Mouse (Mus musculus) ovary, adult 18-20 months (tissue): ENCODE results near the gene Dbnl.

Experiments
- DNase-seq: peaks from one replicate; pipeline ENCODE4 v3.0.0; 2022; ENCODE audit warnings: low spot score, mixed read lengths

Gene Dbnl

DNA sequence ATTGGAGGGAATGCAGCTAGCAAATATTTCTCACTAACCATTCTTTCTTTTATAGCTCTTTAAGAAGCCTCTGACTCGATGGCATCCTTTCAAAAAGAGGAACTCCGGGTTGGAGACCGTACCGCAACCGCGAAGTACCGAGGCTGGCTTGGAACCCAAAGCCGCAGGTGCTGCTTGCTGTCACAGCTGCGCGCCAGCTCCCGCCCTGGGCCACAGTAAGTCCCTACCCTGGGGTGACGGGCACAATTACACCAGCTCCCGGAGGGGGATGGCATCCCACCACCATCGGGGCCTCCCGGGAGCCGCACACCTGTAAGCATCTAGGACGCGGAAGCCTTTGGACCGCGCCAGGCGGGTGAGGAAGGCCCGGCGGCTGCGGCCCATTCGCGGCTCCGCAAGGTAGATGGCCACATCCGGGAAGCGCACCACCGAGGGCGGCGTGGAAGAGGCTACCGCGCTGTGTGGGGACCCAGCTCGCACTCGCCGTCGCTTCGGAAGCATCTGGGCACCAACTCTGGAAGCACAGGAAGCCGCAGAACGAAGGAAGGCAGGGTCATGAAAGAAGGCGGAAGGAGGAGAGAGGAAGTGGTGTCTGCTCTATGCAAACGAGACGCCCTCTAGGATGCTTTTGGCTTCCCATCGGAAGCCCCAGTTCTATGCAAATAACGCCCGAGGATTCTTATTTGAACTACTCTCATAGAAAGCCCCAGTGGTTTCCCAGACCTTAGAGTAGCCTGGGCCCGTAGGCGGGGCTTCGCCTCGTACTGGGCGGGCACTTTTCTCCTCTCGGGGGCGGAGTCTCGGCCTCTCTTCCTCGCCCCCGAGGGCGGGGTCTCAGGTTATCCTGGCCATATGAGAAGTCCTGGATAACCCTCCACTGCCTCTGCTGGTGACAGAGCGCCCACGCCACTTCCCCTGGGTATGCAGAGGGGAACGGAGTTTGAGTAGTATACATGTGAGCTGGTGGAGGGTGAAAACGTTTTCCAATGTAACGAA lies 49.3 kb downstream of the Dbnl start, which contains the start of gene Polm:
Gene Polm, minus strand, starts transcription at position 766 of the 996 bp plus-strand sequence.
- DNase-seq = peak; percentile 90

DNA sequence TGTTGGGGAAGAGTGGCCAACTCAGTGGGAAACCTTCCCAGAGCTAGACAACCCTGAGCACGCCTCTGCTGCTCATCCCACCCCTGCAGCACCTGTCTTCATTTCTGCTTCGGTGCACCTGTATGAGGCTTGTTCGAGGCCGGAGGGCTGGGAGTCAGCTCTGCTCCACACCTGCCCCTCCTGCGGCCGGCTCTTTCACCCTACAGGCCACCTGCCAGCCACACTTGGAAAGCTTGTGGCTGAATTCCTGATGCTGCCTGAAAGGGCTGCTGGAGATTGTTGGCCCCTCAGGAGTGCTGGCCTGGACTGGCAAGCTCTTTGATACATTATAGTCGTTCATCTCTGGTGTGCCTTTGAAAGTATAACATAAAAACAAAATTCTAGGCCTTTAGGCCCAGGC lies 52.1 kb downstream of the Dbnl start:
- DNase-seq = no peak

DNA sequence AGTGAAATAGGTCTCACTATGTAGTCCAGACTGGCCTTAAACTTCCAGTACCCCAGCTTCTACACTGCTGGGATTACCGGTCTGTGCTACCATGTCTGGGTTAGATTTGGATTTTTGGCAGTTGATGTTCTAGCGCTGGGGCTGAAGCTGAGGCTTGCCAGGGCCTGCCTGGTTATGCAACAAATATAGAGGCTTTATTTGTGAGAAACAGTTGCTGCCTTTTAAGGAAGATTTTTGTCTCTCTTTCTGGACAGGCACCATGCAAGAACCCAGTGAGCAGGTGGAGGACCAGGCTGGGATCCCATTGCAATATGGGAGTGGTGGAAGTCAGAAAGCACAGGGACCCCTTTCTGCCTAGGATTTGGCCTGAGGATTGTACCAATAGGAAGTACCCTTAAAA lies 53.5 kb downstream of the Dbnl start:
- DNase-seq = no peak

DNA sequence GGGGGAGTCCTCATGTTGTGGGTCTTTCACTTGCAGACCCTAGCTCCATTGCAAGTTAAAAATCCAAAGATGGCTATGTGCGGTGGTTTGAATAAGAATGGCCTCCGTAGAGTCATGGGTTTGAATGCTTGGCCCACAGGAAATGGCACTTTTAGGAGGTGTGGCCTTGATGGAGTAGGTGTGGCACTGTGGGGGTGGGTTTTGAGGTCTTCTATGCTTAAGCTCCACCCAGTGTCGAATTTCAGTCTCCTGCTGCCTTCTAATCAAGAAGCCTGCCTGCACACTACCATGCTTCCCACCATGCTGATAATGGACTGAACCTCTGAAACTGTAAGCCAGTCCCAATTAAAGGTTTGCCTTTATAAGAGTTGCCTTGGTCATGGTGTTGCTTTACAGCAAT lies 54.8 kb downstream of the Dbnl start:
- DNase-seq = no peak

DNA sequence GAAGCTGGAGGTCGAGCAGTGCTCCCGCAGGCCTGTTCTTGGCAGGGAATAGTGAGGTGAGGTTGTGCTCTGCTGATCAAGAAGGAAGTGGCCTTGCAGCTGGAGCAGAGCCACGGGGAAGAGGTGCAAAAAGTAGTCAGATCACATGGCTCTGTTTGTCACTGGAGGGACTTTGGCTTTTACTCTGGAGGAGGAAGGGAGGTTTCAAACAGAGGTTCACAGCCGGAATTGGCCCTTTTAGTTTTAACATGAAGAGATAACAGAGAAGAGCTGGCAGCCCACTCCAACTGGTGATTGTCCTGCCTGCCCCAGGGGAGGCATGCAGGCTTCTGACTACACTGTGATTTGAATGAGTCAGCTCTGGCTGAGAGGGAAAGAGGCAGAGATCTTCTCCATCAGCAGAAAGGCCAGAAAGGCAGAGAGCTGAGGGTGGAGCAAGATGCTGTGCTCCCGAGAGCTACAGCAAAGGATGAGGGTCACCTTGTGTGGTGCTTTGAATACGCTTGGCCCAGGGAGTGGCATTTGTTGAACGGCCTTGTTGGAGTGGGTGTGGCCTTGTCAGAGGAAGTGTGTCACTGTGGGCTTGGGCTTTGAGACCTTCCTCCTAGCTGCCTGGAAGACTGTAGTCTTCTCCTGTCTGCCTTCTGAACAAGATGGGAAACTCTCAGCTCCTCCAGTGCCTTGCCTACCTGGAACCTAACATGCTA lies 58.5 kb downstream of the Dbnl start:
- peak; percentile 65 for DNase-seq

DNA sequence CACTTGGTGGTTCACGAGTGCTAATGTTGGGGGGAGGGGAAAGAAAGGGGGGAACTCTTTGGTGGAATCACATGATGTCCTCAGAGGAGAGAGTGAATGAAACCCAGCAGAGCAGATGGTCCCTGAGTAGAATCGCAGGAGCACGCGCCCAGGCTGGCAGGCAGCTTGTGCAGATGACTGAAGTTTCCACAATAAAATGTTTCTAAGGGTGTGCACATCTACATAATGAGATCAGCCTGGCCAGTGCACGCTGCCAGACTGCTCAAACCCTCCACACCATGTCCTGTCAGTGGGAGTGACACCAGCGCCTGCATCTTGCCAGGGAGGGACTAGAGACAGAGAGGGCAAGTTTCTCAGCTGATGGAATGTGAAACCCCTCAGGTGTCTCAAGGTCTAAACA lies 60.5 kb downstream of the Dbnl start:
- DNase-seq = no peak

DNA sequence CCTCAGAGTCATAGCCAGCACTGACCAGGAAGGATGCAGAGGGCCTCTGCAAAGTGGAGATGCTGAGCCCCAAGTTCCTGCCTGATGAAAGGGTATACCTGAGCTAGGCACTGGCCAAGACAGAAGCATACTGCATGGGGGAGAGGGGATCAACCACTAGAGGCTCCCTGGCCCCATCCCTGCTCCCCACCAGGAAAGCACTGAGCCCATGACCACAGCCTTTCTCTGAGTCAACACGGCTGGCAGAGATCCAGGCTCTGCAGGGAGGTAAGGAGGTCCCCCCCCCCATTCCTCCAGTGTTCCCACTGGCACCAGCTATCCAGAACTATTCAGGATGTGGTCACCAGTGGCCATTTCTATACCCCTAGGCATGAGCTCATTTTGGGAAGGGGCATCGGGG lies 61.0 kb downstream of the Dbnl start:
- no peak for DNase-seq

DNA sequence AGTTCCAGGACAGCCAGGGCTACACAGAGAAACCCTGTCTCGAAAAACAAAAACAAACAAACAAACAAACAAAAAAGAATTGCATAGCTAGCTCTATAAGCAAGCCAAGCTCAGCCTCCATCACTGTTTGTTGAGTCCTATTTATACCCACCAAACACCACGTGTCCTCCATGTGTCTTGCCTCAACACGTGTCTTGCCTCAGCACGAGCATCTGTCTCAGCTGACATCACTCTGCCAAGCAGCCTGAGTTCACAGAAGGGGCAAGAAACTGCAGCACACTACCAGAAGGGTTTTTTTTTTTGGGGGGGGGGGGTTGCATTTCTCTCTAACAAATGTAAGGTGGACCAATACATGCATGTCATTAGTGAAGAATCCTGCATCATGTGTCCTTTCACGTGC lies 62.2 kb downstream of the Dbnl start:
- no peak for DNase-seq
